Mouse (Mus musculus): ENCODE results near the gene C530008M17Rik. TPM values are rescaled to one million over a fixed set of nuclear protein-coding genes. Genes with fewer than 3 reads are reported as not detected.

C530008M17Rik gene
- 10 to 100 TPM; 17.7 to 20.1 TPM for total RNA-seq (2021)
- long read RNA-seq, experiment 1, partial matches to known transcripts = 2 of 10 reads
- long read RNA-seq, experiment 1, other reads (novel, unspliced or antisense) = 7 of 10 reads
- long read RNA-seq, experiment 2, partial matches to known transcripts = 1 of 8 reads
- long read RNA-seq, experiment 2, other reads (novel, unspliced or antisense) = 7 of 8 reads

- no peak for DNase-seq (ENCODE audit: low spot score in 2 of 2)
Measured at GRCm38 (mm10) chr5:76656212-76656611, at the start of gene C530008M17Rik. Gene C530008M17Rik, plus strand, starts transcription at chr5:76656512.

GRCm38 (mm10) chr5:76609702-76610370, 46.5 kb upstream of the C530008M17Rik start:
- DNase-seq (ENCODE audit: low spot score in 2 of 2) = no peak

GRCm38 (mm10) chr5:76612867-76613499, 43.3 kb upstream of the C530008M17Rik start:
- no peak for DNase-seq (ENCODE audit: low spot score in 2 of 2)

- no peak for DNase-seq (ENCODE audit: low spot score in 2 of 2)
Measured at GRCm38 (mm10) chr5:76615276-76615675, 41.0 kb upstream of the C530008M17Rik start.

- DNase-seq (ENCODE audit: low spot score in 2 of 2) = no peak
Measured at GRCm38 (mm10) chr5:76616196-76616747, 40.0 kb upstream of the C530008M17Rik start.

- DNase-seq (ENCODE audit: low spot score in 2 of 2) = no peak
Measured at GRCm38 (mm10) chr5:76618750-76619149, 37.6 kb upstream of the C530008M17Rik start.

- DNase-seq (ENCODE audit: low spot score in 2 of 2) = no peak
Measured at GRCm38 (mm10) chr5:76623759-76624158, 32.6 kb upstream of the C530008M17Rik start.

GRCm38 (mm10) chr5:76627770-76628169, 28.5 kb upstream of the C530008M17Rik start:
- no peak for DNase-seq (ENCODE audit: low spot score in 2 of 2)

- DNase-seq (ENCODE audit: low spot score in 2 of 2) = no peak
Measured at GRCm38 (mm10) chr5:76634012-76634411, 22.3 kb upstream of the C530008M17Rik start.

- DNase-seq (ENCODE audit: low spot score in 2 of 2) = no peak
Measured at GRCm38 (mm10) chr5:76635592-76635991, 20.7 kb upstream of the C530008M17Rik start.

GRCm38 (mm10) chr5:76642076-76642475, 14.2 kb upstream of the C530008M17Rik start:
- no peak for DNase-seq (ENCODE audit: low spot score in 2 of 2)

GRCm38 (mm10) chr5:76644234-76644633, 12.1 kb upstream of the C530008M17Rik start:
- no peak for DNase-seq (ENCODE audit: low spot score in 2 of 2)

GRCm38 (mm10) chr5:76645091-76645868, 11.0 kb upstream of the C530008M17Rik start:
- DNase-seq (ENCODE audit: low spot score in 2 of 2) = no peak

- no peak for DNase-seq (ENCODE audit: low spot score in 2 of 2)
Measured at GRCm38 (mm10) chr5:76649897-76650296, 6.4 kb upstream of the C530008M17Rik start.

- no peak for DNase-seq (ENCODE audit: low spot score in 2 of 2)
Measured at GRCm38 (mm10) chr5:76651151-76651725, 5.1 kb upstream of the C530008M17Rik start.

- DNase-seq (ENCODE audit: low spot score in 2 of 2) = peak; percentile 42 to 59
Measured at GRCm38 (mm10) chr5:76657245-76658083, 1.2 kb downstream of the C530008M17Rik start.

GRCm38 (mm10) chr5:76658084-76658934, 2.0 kb downstream of the C530008M17Rik start:
- peak in 1 of 2 experiments; percentile 30 for DNase-seq (ENCODE audit: low spot score in 2 of 2)

GRCm38 (mm10) chr5:76659958-76660635, 3.8 kb downstream of the C530008M17Rik start:
- no peak for DNase-seq (ENCODE audit: low spot score in 2 of 2)
